In genomic region chr7:109602022-109602421, GRCm38 (mm10) we compare ENCODE assay signal across 12 mouse cellular contexts.
DNase-seq lines count a peak whose midpoint lies in the region; ATAC-seq and TF ChIP-seq lines count a peak whose summit lies in the region.
"Had no signal": no experiment of that assay in that cellular context is flagged by ENCODE, and none has a peak within 500 bp of the region (broad histone marks: within the 10 kb centered on the region; RNA-seq: fewer than 3 reads in every experiment).

No protein-coding gene starts in this region.

- no peaks in the 10 kb centered on the region for H3K27me3 ChIP-seq in heart, embryonic 12.5 days (replicated peaks)
- H3K27me3 ChIP-seq in heart, embryonic 11.5 days (ENCODE audit: control insufficient read depth, insufficient read depth, low read length) = no peaks in the 10 kb centered on the region
- no peaks in the 10 kb centered on the region for H3K27me3 ChIP-seq in lung, embryonic 15.5 days
- H3K27me3 ChIP-seq in liver, embryonic 12.5 days (replicated peaks) = 0 out of 2 replicates have a peak, but pooled peaks cover under 1% of the 10 kb centered on the region
- no peaks in the 10 kb centered on the region for H3K27me3 ChIP-seq in stomach, postnatal 0 days (ENCODE audit: control insufficient read depth, insufficient read depth, low read length)
- H3K27me3 ChIP-seq: midbrain, embryonic 13.5 days; neural tube, embryonic 12.5 days had no signal

- H3K36me3 ChIP-seq in heart, embryonic 12.5 days = no peaks in the 10 kb centered on the region
- no peaks in the 10 kb centered on the region for H3K36me3 ChIP-seq in heart, embryonic 11.5 days (ENCODE audit: control insufficient read depth, insufficient read depth, low read length)
- no peaks in the 10 kb centered on the region for H3K36me3 ChIP-seq in lung, embryonic 15.5 days
- H3K36me3 ChIP-seq in liver, embryonic 12.5 days = peaks cover 2% of the 10 kb centered on the region; the same call in 1 of the 2 replicates
- H3K36me3 ChIP-seq in stomach, postnatal 0 days (ENCODE audit: control insufficient read depth, insufficient read depth, low read length) = no peaks in the 10 kb centered on the region
- H3K36me3 ChIP-seq: midbrain, embryonic 13.5 days; neural tube, embryonic 12.5 days had no signal

- TF ChIP-seq EP300 in stomach, postnatal 0 days (optimal IDR thresholded peaks at IDR 0.05) = no peak

- ATAC-seq in heart, embryonic 12.5 days (ENCODE audit: insufficient number of reproducible peaks, low FRiP score) = no peak
- ATAC-seq in heart, embryonic 11.5 days (replicated peaks; ENCODE audit: insufficient number of reproducible peaks, low FRiP score, low TSS enrichment) = no peak
- ATAC-seq in lung, embryonic 15.5 days (ENCODE audit: borderline replicate concordance, extremely low read depth, low FRiP score, low TSS enrichment) = no peak
- ATAC-seq in liver, embryonic 12.5 days = peak; percentile 32; the same call in 1 of the 2 replicates
- ATAC-seq in stomach, postnatal 0 days (ENCODE audit: low FRiP score, low TSS enrichment) = 0 out of 2 replicates have a peak, but pooled peaks have one; percentile 24
- ATAC-seq: activated CD4-positive, CD25-positive, alpha-beta regulatory T cell, adult 4 months; midbrain, embryonic 13.5 days had no signal

- no peak for DNase-seq in lung, postnatal 25 days (ENCODE audit: low spot score)
- DNase-seq in stomach, postnatal 0 days (ENCODE audit: low spot score) = no peak
- DNase-seq in cerebellum, adult 18-20 months = no peak
- DNase-seq in right cerebral cortex, postnatal 10 days (ENCODE audit: low spot score in 2 of 2) = no peak
- DNase-seq: cerebellum, adult 9-10 months had no signal

- H3K4me1 ChIP-seq in heart, embryonic 12.5 days (replicated peaks) = peaks cover 46% of the 10 kb centered on the region
- H3K4me1 ChIP-seq in heart, embryonic 11.5 days (ENCODE audit: control insufficient read depth, insufficient read depth, low read length) = peaks cover 33% of the 10 kb centered on the region
- H3K4me1 ChIP-seq in lung, embryonic 15.5 days = peaks cover 43% of the 10 kb centered on the region
- H3K4me1 ChIP-seq in liver, embryonic 12.5 days = peaks cover 64% of the 10 kb centered on the region
- peaks cover 7% of the 10 kb centered on the region for H3K4me1 ChIP-seq in stomach, postnatal 0 days (replicated peaks; ENCODE audit: control insufficient read depth, insufficient read depth)

- H3K9me3 ChIP-seq in heart, embryonic 12.5 days (replicated peaks) = no peaks in the 10 kb centered on the region
- no peaks in the 10 kb centered on the region for H3K9me3 ChIP-seq in heart, embryonic 11.5 days (replicated peaks; ENCODE audit: control insufficient read depth, low read length)
- no peaks in the 10 kb centered on the region for H3K9me3 ChIP-seq in lung, embryonic 15.5 days
- no peaks in the 10 kb centered on the region for H3K9me3 ChIP-seq in liver, embryonic 12.5 days (replicated peaks)
- H3K9me3 ChIP-seq in stomach, postnatal 0 days (ENCODE audit: control insufficient read depth, low read length) = no peaks in the 10 kb centered on the region
- H3K9me3 ChIP-seq: midbrain, embryonic 13.5 days; neural tube, embryonic 12.5 days had no signal

- H3K4me3 ChIP-seq in heart, embryonic 12.5 days = no peak overlapping the region
- no peak overlapping the region for H3K4me3 ChIP-seq in heart, embryonic 11.5 days (ENCODE audit: low read depth, low read length)
- H3K4me3 ChIP-seq in lung, embryonic 15.5 days = no peak overlapping the region
- H3K4me3 ChIP-seq in liver, embryonic 12.5 days = peak overlapping the region; percentile 37
- 0 out of 2 replicates have a peak overlapping the region, but pooled peaks have one; percentile 10 for H3K4me3 ChIP-seq in stomach, postnatal 0 days (ENCODE audit: low read depth, low read length)
- H3K4me3 ChIP-seq: midbrain, embryonic 13.5 days; neural tube, embryonic 12.5 days had no signal

- no peak overlapping the region for H3K4me2 ChIP-seq in heart, embryonic 12.5 days
- H3K4me2 ChIP-seq in heart, embryonic 11.5 days = no peak overlapping the region
- 0 out of 2 replicates have a peak overlapping the region, but pooled peaks have one; percentile 14 for H3K4me2 ChIP-seq in lung, embryonic 15.5 days
- H3K4me2 ChIP-seq in liver, embryonic 12.5 days = peak overlapping the region; percentile 54
- H3K4me2 ChIP-seq in stomach, postnatal 0 days (replicated peaks; ENCODE audit: low read depth) = peak overlapping the region; percentile 32; the same call in 1 of the 2 replicates
- H3K4me2 ChIP-seq: midbrain, embryonic 13.5 days; neural tube, embryonic 12.5 days had no signal

- TF ChIP-seq CTCF in stomach, postnatal 0 days (IDR thresholded peaks at IDR 0.05; ENCODE audit: low read depth) = no peak

- no peak overlapping the region for H3K9ac ChIP-seq in heart, embryonic 12.5 days
- no peak overlapping the region for H3K9ac ChIP-seq in heart, embryonic 11.5 days (ENCODE audit: low read depth, low read length)
- no peak overlapping the region for H3K9ac ChIP-seq in lung, embryonic 15.5 days
- peak overlapping the region; percentile 64 for H3K9ac ChIP-seq in liver, embryonic 12.5 days
- H3K9ac ChIP-seq in stomach, postnatal 0 days (ENCODE audit: low read length) = 0 out of 2 replicates have a peak overlapping the region, but pooled peaks have one; percentile 27
- H3K9ac ChIP-seq: midbrain, embryonic 13.5 days; neural tube, embryonic 12.5 days had no signal

- H3K27ac ChIP-seq in heart, embryonic 12.5 days (ENCODE audit: poor library complexity, severe bottlenecking) = peak overlapping the region; percentile 83; the same call in 1 of the 2 replicates
- H3K27ac ChIP-seq in heart, embryonic 11.5 days (ENCODE audit: low read depth, low read length) = no peak overlapping the region
- H3K27ac ChIP-seq in lung, embryonic 15.5 days = peak overlapping the region; percentile 83
- peak overlapping the region; percentile 91 for H3K27ac ChIP-seq in liver, embryonic 12.5 days
- H3K27ac ChIP-seq in stomach, postnatal 0 days (replicated peaks) = peak overlapping the region; percentile 83
- H3K27ac ChIP-seq: midbrain, embryonic 13.5 days; neural tube, embryonic 12.5 days had no signal

Comparison
In these comparisons a context has a peak if more than half of its experiments do, and no peak if none do; other contexts are left out.
1. ATAC-seq: peak in liver, embryonic 12.5 days (single experiment) and stomach, postnatal 0 days (single experiment); none in heart, embryonic 12.5 days (single experiment), heart, embryonic 11.5 days (single experiment) and lung, embryonic 15.5 days (single experiment).
2. H3K4me2 ChIP-seq: peak in lung, embryonic 15.5 days (single experiment), liver, embryonic 12.5 days (single experiment) and stomach, postnatal 0 days (single experiment); none in heart, embryonic 12.5 days (single experiment) and heart, embryonic 11.5 days (single experiment).
3. H3K4me3 ChIP-seq: peak in liver, embryonic 12.5 days (single experiment) and stomach, postnatal 0 days (single experiment); none in heart, embryonic 12.5 days (single experiment), heart, embryonic 11.5 days (single experiment) and lung, embryonic 15.5 days (single experiment).
4. H3K9ac ChIP-seq: peak in liver, embryonic 12.5 days (single experiment) and stomach, postnatal 0 days (single experiment); none in heart, embryonic 12.5 days (single experiment), heart, embryonic 11.5 days (single experiment) and lung, embryonic 15.5 days (single experiment).